Mouse (Mus musculus): Measurements from ENCODE around the gene Pcdh15. TPM values are rescaled to one million over a fixed set of nuclear protein-coding genes. Genes with fewer than 3 reads are reported as not detected.
A peak's percentile ranks its signal among the peaks of the same experiment; 100 is the strongest.

Pcdh15 gene
- polyA plus RNA-seq (2015; fragmentation: Nextera tagmentation; extraction: Ambion mirVana): 0.72 and 0.85 TPM in 2 replicates

DNA sequence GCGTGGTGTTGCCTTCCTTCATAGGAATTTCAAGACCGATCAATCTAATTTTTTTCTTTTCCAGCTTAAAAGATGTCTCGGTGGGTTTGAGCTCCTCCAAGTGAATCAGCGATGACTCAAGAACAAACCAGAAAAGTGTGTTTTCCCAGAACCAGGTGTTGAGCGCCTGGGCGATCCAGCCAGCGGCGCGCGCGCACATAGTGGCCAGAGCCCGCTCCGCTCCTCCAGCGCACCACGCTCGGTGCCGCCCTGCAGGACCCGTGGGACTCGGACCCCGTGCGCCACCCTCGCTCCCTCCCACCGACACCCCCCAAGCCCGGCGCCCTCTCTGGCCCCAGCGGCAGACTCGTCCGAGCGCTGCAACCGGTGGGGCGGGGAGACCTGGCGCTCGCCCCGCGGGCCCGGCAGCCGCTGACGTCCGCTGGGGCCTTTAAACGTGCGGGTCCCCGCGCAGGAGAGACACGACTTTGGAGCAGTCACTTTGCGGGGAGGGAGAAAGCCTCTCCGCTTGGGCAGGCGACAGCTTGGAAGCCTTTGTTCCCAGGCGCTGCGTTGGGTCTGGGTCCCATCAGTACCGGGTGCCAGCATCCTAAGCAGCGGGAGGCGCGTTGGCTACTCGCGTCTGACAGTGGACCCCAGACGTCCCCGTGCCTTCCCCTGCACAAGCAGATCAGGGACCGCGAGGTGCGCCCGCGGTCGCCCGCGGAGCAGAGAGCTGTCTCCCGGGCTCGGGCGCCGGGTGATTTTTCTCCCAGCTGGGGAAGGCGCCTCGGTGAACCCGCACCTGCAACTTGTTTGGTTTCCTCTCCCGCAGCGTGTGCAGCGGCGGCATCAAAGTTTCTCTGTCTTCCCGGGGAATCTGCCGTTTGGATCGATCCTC, at the start of gene Pcdh15:
TSS of gene Pcdh15 (plus strand) at position 377 of the 880 bp plus-strand sequence.
- no peak for DNase-seq (ENCODE audit: low spot score)

DNA sequence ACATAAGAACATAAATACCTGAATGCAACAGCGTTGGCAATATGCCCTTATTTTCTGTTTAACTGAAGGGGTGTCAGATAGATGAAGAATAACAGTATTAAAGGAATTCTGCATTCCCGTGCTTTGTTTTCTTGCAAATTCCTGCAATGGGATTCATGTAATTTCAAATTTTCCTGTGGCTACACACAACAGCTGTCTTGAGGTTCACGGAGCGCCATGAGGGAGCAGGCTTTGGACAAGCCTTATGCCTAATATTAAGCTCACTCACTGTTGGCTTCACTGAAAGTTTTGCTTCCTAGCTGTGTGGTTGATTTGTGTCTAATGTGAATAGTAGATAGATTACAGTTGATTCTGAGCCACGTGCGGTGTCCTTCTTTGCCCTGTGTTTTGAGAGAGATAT, 47.1 kb upstream of the Pcdh15 start:
- no peak for DNase-seq (ENCODE audit: low spot score)

DNA sequence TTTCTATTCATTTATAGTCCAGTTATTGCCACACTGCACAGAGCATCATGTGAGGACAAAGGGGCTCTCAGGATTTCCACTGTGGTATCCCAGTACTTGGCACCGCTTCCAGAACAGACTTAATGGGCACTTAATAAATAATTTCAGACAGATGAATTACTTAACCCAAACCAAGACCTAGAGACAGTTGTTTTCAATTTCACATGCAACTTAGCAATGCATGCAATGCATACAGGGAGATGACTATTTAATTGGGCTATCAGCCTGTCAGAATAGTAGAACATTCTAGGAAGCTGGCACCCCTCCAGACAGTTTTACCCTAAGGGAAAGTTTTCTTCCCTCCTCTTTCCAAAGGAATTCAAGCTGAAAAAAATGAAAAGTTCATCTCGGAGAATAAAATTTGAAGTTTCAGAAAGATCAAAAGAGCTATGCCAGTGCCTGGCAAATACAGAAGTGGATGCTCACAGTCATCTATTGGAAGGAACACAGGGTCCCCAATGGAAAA, 39.4 kb upstream of the Pcdh15 start:
- no peak for DNase-seq (ENCODE audit: low spot score)

DNA sequence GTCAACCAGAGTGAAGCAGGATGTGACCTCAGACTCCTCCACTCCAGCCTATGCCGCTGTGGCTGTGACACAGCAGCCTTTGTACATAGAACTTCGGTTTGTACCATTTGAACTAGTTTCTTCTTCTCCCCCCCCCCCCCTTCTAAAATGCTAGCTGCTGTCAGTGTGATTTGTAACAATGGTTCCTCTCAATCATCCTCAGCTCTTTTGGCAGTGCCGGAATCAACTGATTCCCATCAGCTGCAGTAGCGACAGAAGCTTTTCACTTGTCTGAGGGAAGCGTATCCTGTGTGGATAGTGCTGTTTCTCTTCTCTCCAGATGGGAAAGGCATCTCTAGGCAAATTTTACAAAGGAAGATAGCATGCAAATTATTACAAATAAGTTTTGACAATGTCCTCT, 12.4 kb upstream of the Pcdh15 start:
- DNase-seq (ENCODE audit: low spot score): no peak

DNA sequence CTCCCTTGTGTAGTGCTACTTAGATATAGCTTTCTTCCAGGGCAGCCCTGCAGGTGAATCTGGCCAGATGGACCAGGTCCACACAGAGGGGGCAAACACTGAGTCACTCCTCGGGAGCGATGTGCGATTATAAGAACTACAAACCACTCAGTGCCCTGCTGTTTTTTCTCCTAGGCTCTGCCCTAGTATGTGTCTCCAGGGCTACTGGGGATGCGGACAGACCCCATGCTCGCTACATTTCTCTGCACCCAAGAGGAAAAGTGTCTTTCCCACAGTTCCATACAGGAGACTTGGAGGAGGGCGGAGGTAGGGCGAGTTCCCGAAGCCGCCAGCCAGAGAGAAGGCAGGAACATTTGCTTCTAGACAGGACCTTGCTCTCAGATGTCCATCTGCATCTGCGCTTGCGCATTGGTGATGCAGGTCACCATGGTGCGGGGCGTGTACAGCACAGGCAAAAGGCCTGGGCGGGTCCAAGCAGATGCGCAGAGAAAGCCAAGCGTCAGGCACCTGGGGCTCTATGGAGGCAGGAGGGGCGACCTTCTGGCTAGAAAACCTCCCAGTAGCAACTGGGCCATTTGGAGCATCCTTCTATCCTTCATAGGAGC, 2.5 kb upstream of the Pcdh15 start:
- DNase-seq (ENCODE audit: low spot score): no peak

DNA sequence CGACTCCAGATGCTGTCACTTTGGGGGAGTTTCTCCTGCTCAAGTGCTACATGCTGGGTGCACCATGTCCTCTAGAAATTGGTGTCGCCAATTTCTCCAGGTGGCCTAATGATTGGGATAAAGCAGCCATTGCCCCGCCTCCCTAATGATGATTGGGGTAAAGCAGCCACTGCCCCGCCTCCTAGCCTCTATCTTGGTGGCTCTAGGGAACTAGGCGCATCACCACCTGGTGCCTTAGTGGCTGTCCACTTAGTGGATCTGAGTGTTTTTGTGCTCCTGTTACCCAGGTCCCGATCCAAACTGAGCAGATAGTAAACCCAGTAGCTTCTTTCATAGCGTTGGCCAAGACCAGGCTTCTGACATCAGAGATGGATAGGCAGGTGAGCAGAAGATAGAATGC, 2.0 kb upstream of the Pcdh15 start:
- DNase-seq (ENCODE audit: low spot score): no peak

DNA sequence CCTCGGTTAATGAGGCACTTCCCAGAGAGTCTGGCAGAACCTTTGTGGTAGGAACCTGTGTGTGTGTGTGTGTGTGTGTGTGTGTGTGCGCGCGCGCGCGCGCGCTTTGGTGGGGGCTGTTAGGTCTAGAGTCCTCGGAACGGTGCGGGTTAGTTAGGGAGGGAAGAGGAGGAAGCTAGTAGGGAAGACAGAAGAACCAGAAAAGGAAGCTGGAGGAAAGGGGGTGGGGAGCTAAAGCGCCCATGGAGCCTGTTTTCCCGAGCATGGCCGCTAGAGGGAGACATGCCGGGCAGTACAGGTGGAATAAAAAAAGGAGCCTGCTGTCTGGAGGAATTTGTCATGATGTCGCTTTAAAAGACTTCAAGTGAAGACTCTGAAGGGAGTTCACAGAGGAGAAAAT, 1.2 kb upstream of the Pcdh15 start:
- DNase-seq (ENCODE audit: low spot score): peak; percentile 8

DNA sequence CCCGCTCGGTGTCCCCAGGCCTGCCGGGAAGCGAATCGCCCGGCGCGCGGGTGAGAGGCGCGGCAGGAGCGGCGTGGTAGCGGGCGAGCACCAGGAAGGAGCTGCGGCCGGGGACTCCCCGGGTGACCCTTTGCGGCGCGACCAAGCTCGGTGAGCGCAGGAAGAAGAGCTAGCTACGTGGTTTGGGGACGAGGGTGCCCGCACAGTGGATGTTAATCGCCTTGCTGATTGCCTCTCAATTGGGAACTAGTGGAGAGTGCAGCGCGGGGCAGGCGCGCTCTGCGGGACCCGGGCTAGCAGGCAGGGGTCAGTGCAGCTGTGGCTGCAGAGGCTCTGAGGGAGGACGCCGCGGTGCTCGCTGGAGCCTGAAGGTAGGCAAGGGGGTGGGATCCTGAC, 702 bp downstream of the Pcdh15 start:
- no peak for DNase-seq (ENCODE audit: low spot score)

DNA sequence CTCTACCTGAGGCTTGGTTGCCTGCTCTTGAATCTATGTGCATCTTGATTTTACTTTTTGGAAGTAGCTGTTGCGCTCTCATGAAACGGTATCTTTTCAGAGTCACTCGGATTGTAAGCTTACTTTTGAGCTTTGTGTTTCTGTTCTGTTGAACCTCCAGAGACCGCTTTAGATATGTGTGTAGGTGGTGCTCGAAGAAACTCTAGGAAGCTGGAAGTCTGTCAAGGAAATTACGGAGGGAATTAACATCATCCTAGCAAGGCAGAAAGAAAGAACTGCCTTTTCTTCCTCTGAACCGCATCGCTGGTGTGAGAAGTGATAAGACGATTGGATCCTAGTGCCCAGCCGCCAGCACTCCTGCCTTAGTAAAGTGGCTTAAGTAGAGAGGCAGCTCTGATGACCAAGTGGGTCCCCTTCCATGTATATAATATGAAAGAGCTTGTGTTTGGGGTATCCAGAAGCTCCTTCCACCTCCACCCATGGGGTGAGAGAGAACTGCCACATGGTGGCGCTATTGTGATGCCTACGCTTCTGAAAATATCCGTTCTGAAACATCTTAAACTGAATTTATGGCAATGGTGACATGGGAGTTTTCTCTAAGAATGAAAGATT, 4.3 kb downstream of the Pcdh15 start:
- DNase-seq (ENCODE audit: low spot score): no peak

DNA sequence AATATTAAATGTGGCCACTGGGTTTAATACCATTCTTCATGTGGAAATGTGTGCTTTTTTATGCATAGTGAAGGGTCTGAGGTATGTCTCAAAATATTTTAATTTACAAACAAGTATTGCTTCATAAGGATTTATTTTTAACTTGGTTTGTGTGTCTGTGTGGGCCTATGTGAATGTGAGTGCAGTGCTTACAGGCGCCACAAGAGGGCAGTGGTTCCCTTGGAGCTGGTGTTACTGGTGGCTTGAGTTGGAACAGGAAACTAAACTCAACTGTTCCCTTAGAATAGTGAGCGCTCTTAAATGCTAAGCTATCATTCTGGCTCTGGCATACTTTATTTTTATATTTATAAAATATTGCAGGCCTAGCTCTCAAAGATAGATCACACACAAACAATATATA, 6.8 kb downstream of the Pcdh15 start:
- DNase-seq (ENCODE audit: low spot score): no peak

DNA sequence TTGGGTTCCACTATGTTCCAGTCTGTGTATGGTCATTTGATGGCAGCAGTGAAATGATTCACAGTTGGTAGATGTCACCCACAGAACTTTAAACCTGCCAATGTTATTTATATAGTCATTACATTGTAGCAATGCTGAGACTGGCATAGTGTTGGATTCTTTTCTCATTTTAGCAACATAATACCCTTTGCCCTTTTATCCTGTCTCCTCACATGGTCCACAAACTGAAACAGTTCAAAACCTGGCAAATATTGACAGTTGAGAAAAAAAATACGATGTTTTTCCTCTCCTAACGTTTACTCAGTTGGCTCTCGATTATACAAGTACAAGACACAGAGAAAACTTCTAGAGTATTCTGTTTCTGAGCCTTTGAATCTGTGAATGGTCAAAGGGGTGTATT, 38.8 kb downstream of the Pcdh15 start:
- no peak for DNase-seq (ENCODE audit: low spot score)

DNA sequence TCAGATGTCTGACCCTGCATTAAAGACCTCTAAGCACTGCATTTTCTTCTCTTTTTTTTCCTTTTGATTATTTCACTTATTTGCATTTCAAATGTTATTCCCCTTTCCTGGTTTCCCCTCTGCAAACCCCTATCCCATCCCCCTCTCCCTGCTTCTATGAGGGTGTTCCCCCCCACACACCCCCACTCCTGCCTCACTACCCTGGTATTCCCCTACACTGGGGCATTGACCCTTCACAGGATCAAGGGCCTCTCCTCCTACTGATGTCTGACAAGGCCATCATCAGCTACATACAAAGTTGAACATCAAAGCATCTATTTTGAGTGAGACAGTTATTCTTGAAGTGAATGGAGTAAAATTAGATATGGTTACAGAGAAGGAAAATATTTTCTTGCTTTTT, 48.4 kb downstream of the Pcdh15 start:
- no peak for DNase-seq (ENCODE audit: low spot score)

DNA sequence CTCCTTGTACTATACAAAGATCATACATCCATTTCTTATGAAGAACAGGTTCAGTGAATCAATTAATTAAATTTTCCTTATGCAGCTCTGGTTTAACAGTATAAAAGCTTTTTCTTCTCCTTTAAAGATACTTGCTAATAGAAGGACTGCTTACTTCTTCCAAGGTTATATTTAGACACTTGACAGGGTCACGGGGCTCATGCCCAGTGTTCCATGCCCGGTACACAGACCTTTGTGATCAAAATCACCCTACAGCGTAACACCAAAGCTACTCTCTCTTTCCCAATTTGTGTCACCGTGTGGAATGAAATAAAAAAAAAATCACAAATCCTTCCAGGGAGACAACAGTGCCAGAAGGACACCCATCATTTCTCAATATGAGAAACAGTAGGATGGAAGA, 48.8 kb downstream of the Pcdh15 start:
- no peak for DNase-seq (ENCODE audit: low spot score)

DNA sequence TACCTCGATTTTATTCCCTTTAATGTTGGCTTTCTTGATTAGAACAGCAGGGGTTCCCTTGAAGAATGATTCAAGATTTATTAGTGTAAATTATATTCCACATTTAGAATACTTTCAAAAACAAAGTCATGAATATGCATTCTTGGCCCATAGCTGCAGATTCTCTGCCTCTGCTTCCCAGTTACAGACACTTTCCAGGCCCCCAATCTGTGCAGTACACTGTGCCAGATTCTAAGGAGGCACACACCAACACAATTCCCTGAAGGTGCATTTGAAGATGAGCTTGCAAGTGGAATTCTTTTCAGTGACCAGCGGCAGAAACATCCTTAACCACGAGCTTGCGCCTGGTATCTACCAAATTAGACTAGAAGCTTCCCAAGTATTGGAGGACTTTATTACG, 55.4 kb downstream of the Pcdh15 start:
- no peak for DNase-seq (ENCODE audit: low spot score)

DNA sequence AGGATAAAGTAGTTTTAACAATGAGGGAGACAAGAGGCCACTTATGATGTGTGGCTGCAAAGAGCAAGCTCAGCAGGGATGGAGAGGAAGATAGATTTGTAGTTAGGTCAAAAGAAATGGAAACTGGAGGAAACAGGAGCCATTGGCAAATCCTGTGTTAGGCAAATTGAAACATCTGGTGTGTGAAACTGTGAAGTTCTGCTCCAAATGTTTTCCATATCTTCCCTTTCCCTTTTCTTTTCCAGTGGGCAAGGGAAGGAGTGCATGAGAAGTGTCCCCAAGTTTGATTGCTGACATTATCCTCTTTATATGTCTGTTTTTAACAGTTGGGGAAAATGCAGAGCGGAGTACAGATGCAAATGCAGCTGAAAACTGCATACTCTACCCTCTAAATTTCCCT, 62.6 kb downstream of the Pcdh15 start:
- DNase-seq (ENCODE audit: low spot score): no peak

DNA sequence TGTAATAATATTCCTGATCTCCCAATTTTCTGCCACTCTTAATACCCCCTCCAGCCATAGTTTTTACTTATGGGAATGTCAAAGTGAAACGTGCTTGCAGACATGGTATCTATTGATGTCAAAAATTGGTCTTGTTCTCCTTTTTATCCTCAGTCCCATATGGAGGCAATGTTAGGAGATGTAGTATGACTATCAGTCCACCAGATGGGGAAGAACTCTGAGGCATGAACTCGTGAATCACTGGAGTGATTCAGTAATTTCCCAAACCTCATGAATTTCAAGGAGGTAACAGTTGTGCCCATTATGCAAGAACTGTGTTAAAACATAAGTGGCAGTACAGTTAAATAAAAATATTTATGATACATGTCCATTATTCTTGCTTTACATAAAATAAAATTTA, 116.9 kb downstream of the Pcdh15 start:
- DNase-seq (ENCODE audit: low spot score): no peak

DNA sequence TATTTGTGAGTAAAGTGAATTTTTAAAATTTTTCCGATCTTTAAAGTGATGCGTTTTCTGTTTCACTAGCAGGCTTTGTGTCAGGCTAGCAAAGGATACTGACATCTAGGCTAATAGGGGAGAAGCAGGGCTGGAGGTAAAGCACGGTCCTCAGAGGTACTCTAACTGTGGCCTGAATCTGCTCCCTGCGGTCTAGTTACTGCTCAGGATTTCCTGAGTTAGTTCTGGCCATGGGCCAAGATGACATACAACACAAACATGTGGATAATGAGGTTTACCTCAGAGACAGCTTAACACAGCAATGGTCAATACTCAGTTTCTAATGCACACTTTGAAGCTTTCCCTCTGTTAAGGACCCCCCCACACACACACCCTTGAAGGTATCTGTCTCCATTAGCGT, 143.2 kb downstream of the Pcdh15 start:
- no peak for DNase-seq (ENCODE audit: low spot score)

DNA sequence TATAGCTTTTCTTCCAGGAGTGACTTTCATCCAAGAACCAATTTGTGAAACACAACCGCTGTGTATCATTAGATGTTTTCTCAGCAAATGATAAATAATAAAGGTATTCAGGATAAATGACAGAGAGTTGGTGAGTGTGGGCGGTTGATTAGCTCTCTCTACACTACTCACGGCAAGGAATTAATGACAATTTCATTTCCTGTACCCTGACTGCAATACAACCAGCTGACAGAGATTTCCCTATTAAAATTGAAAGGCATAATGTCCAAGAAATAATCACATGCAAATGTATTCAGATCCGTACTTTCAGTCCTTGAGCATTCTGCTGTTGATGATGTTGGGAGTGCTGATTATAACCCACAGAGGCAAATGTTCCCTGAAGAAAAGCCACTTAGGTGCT, 181.3 kb downstream of the Pcdh15 start:
- no peak for DNase-seq (ENCODE audit: low spot score)

DNA sequence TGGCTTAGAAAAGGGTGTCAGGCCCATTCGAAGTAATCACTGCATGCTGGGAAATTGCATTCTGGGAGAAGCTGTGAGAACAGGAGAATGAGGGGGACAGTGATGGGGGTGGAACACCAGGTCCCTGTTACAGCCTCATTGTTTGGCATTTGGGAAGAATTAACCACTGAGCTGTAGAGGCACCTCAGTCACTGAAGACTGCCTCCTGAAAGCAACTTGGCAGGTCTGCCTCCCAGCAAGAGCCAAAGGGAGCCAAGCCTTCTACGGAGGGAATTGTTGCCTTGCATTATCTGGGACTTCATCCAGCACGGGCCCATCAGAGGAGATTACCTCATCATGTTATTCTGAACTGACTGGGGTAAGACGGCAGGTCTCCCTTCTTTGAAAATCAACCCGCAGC, 197.3 kb downstream of the Pcdh15 start:
- no peak for DNase-seq (ENCODE audit: low spot score)

DNA sequence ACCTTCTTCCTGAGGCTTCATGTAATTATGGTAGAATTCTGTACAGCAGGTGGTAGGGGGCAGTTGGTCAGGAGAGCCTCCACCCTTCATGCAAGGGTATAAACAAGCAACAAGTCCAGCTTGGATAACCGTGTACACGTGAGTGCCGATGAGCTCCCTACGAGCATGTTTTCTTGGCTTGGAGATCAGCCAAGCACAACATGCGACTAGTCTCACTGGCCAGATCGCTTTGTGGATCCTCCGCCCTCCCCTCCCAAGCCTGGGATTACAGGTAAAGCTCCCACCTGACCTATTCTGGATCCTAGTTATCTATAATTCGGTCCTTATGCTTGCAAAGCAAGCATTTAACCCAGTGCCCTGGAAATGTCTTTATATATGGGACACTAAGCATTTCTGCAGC, 202.8 kb downstream of the Pcdh15 start:
- DNase-seq (ENCODE audit: low spot score): no peak

DNA sequence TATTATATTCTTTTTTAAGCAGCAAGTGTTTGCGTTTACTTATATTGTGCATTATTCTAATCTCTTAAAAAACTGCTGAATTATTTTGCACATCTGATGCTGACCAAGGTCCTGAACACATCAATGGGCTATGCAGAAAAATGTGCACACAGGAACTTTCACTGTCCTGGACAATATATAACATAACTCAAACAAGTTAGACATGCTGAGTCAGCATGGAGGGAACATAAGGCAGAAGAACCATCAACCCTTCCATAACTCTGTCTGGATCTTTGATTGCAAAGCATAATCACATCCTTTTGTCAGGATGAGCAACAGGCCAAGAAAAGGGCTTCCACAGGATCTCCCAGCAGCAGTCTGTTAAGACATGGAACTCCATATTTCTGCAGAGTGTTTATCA, 207.5 kb downstream of the Pcdh15 start:
- no peak for DNase-seq (ENCODE audit: low spot score)

DNA sequence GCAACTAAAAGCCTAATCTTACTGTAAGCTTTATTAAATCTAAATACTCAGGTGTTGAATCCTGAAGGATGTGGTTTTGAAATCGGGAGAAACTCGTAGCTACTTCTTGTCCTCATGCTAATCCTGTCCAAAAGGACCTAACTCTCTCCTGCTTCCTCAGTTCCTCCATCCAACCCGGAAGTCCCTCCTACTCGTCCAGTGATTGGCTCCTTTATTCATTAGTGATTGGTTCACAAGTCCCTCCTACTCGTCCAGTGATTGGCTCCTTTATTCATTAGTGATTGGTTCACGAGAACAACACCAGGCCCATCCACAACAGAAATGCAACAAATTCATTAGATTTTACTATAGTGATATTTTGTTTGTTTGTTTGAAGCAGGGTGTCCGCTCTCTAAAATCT, 227.7 kb downstream of the Pcdh15 start:
- no peak for DNase-seq (ENCODE audit: low spot score)
